Mouse (Mus musculus) liver, embryonic 14.5 days (tissue): ENCODE data around the gene Zbtb16. TPM values are rescaled to one million over a fixed set of nuclear protein-coding genes. Genes with fewer than 3 reads are reported as not detected.
A peak's percentile ranks its signal among the peaks of the same experiment; 100 is the strongest.

ENCODE experiments used
- ATAC-seq: fragments of 200-750 bp; cut with Nextera tagmentation; 2 replicates; pipeline ENCODE4 v1.8.0; 2017; ENCODE audit warnings: moderate number of reproducible peaks, mild to moderate bottlenecking, moderate library complexity; ENCODE audit not compliant: insufficient read depth
- DNase-seq, 3 experiments: peaks; one replicate each; pipeline ENCODE4 v3.0.0-alpha.2; 2012 to 2013; ENCODE audit warnings: low read depth in 3 of 3, low spot score in 3 of 3
- H3K27ac ChIP-seq: fragments of 300-500 bp; sonication (generic); 2 replicates; pipeline ENCODE4 v1.5.1; 2014; ENCODE audit warnings: moderate library complexity, mild to moderate bottlenecking, control low read depth, inconsistent platforms
- H3K27me3 ChIP-seq: fragments of 300-500 bp; sonication (generic); 2 replicates; pipeline ENCODE4 v1.6.1; 2014; ENCODE audit warnings: mild to moderate bottlenecking, low read length, moderate library complexity; ENCODE audit not compliant: control insufficient read depth, insufficient read depth
- H3K36me3 ChIP-seq: fragments of 300-500 bp; sonication (generic); replicated peaks from 2 replicates; pipeline ENCODE4 v1.6.1; 2014; ENCODE audit warnings: low read depth; ENCODE audit not compliant: control insufficient read depth, insufficient read depth
- H3K4me1 ChIP-seq, 2 experiments: fragments of 200-500 bp in 1 of 2; fragments of 300-500 bp in 1 of 2; sonication (generic) in 1 of 2; replicated peaks; 2 replicates each; pipeline ENCODE4 v1.6.1; 2012 to 2014; ENCODE audit warnings: antibody characterized with exemption in 1 of 2, inconsistent platforms in 1 of 2, low read length in 1 of 2; ENCODE audit not compliant: control insufficient read depth in 2 of 2, insufficient read depth in 2 of 2
- H3K4me2 ChIP-seq: fragments of 300-500 bp; sonication (generic); 2 replicates; pipeline ENCODE4 v1.6.1; 2014; ENCODE audit warnings: low read depth, mild to moderate bottlenecking, control low read depth, moderate library complexity
- H3K4me3 ChIP-seq, 2 experiments: fragments of 200-500 bp in 1 of 2; fragments of 300-500 bp in 1 of 2; sonication (generic) in 1 of 2; 2 replicates each; pipeline ENCODE4 v1.5.1; 2012 to 2014; ENCODE audit warnings: low read depth in 2 of 2, low read length in 2 of 2, mild to moderate bottlenecking in 2 of 2, control low read depth in 1 of 2, inconsistent platforms in 1 of 2, moderate library complexity in 1 of 2; ENCODE audit not compliant: insufficient read depth in 1 of 2
- H3K9ac ChIP-seq: fragments of 300-500 bp; sonication (generic); replicated peaks from 2 replicates; pipeline ENCODE4 v1.6.1; 2014; ENCODE audit warnings: mild to moderate bottlenecking, control low read depth, moderate library complexity
- H3K9me3 ChIP-seq: fragments of 300-500 bp; sonication (generic); 2 replicates; pipeline ENCODE4 v1.6.1; 2016; ENCODE audit warnings: low read length, mixed read lengths; ENCODE audit not compliant: control insufficient read depth
- CTCF ChIP-seq: IDR thresholded peaks from 2 replicates; pipeline ENCODE4 v1.5.1; 2016; ENCODE audit warnings: antibody characterized with exemption, low read depth, control low read depth
- EP300 ChIP-seq: IDR thresholded peaks from 2 replicates; pipeline ENCODE4 v1.6.1; 2016; ENCODE audit warnings: antibody characterized with exemption, low read depth
- WGBS: fragments of 180-500 bp; shearing (Covaris S2); extraction: QIAGEN DNeasy Blood & Tissue Kit; methylation state at CpG from one replicate; pipeline ENCODE4 v1.1.7; 2014; ENCODE audit not compliant: insufficient replicate concordance; 5-methylcytosine and 5-hydroxymethylcytosine counted together
- polyA plus RNA-seq, 2 experiments: library from polyadenylated mRNA; depleted of rRNA in 1 of 2; stranded (reverse) in 1 of 2; unstranded in 1 of 2; fragments of >200 nt; fragmentation: Nextera tagmentation in 1 of 2; extraction: Ambion mirVana in 1 of 2; gene quantifications; 2 replicates each; pipeline versions ENCODE4 v1.2.1 to v1.2.3; 2012 to 2014

Gene Zbtb16
- polyA plus RNA-seq, 2 experiments = 0.26 to 0.30 TPM

GRCm38 (mm10) chr9:48742150-48742549 lies 93.9 kb downstream of the Zbtb16 start:
- no peaks in the 10 kb centered on the region for H3K36me3 ChIP-seq
- H3K9me3 ChIP-seq = no peaks in the 10 kb centered on the region
- H3K4me2 ChIP-seq = no peak overlapping the region
- H3K27ac ChIP-seq = no peak overlapping the region
- ATAC-seq (no peak), DNase-seq (no peak)
- TF ChIP-seq CTCF (no peak), EP300 (no peak)
- H3K4me3 ChIP-seq = no peak overlapping the region
- no peak overlapping the region for H3K9ac ChIP-seq
- no peaks in the 10 kb centered on the region for H3K27me3 ChIP-seq
- H3K4me1 ChIP-seq = peaks cover 8 to 24% of the 10 kb centered on the region in 2 experiments; a peak in 3 of 4 replicates
- 76% methylated on average over 7 of the region's 7 CpGs for WGBS

GRCm38 (mm10) chr9:48741433-48742077 lies 94.5 kb downstream of the Zbtb16 start:
- Histone ChIP-seq H3K9ac (no peak overlapping the region), H3K4me2 (no peak overlapping the region), H3K27ac (no peak overlapping the region), H3K9me3 (no peaks in the 10 kb centered on the region), H3K27me3 (no peaks in the 10 kb centered on the region), H3K4me3 (no peak overlapping the region), H3K4me1 (peaks cover 8 to 23% of the 10 kb centered on the region in 2 experiments; a peak in 3 of 4 replicates), H3K36me3 (no peaks in the 10 kb centered on the region)
- ATAC-seq = no peak
- WGBS = 74% methylated on average over 14 of the region's 14 CpGs
- TF ChIP-seq EP300 = no peak
- TF ChIP-seq CTCF = no peak
- no peak for DNase-seq

- DNase-seq (no peak), ATAC-seq (no peak)
- Histone ChIP-seq H3K4me3 (no peak overlapping the region), H3K4me1 (peaks cover 5 to 17% of the 10 kb centered on the region in 2 experiments; a peak in 3 of 4 replicates), H3K27ac (no peak overlapping the region), H3K36me3 (no peaks in the 10 kb centered on the region), H3K4me2 (no peak overlapping the region), H3K27me3 (no peaks in the 10 kb centered on the region), H3K9me3 (no peaks in the 10 kb centered on the region), H3K9ac (no peak overlapping the region)
- WGBS = 36% methylated on average over 4 of the region's 4 CpGs
- TF ChIP-seq EP300 (no peak), CTCF (no peak)
These were observed 95.2 kb downstream of the Zbtb16 start for GRCm38 (mm10) chr9:48740732-48741255.

- ATAC-seq (peak; percentile 64; the same call in 1 of the 2 replicates), DNase-seq (peak in 2 of 3 experiments; percentile 29 to 45)
- Histone ChIP-seq H3K27ac (no peak overlapping the region), H3K4me2 (no peak overlapping the region), H3K4me3 (no peak overlapping the region), H3K9me3 (no peaks in the 10 kb centered on the region), H3K9ac (no peak overlapping the region), H3K4me1 (peaks cover 0 to 12% of the 10 kb centered on the region in 2 experiments; a peak in 3 of 4 replicates), H3K36me3 (no peaks in the 10 kb centered on the region), H3K27me3 (no peaks in the 10 kb centered on the region)
- TF ChIP-seq CTCF = no peak
- TF ChIP-seq EP300 = no peak; the same call in 1 of the 2 replicates
- 55% methylated on average over 11 of the region's 11 CpGs for WGBS
These were observed 95.9 kb downstream of the Zbtb16 start for GRCm38 (mm10) chr9:48740098-48740505.

GRCm38 (mm10) chr9:48738795-48739476 lies 97.1 kb downstream of the Zbtb16 start:
- Histone ChIP-seq H3K9me3 (no peaks in the 10 kb centered on the region), H3K36me3 (no peaks in the 10 kb centered on the region), H3K9ac (no peak overlapping the region), H3K4me1 (peaks cover 0 to 5% of the 10 kb centered on the region in 2 experiments; a peak in 1 of 4 replicates), H3K27ac (no peak overlapping the region), H3K4me3 (no peak overlapping the region), H3K4me2 (no peak overlapping the region), H3K27me3 (no peaks in the 10 kb centered on the region)
- 69% methylated on average over 9 of the region's 9 CpGs for whole genome bisulfite sequencing
- DNase-seq (no peak), ATAC-seq (no peak)
- TF ChIP-seq CTCF (no peak), EP300 (no peak)
